ENCODE assay signal across 44 mouse cellular contexts in genomic region chr2:69311337-69311736, GRCm38 (mm10). TPM values are rescaled to one million over a fixed set of nuclear protein-coding genes. Genes with fewer than 3 reads are reported as not detected.
"Had no signal": no experiment of that assay in that cellular context is flagged by ENCODE, and none has a peak within 500 bp of the region (broad histone marks: within the 10 kb centered on the region; RNA-seq: fewer than 3 reads in every experiment).

No protein-coding gene starts in this region.

- H3K4me2 ChIP-seq: heart, embryonic 11.5 days; heart, embryonic 12.5 days; heart, embryonic 13.5 days; heart, embryonic 15.5 days; hindbrain, embryonic 12.5 days; hindbrain, embryonic 13.5 days; hindbrain, embryonic 14.5 days; hindbrain, embryonic 15.5 days; kidney, embryonic 15.5 days had no signal

- H3K27ac ChIP-seq: heart, adult 2 months; heart, embryonic 10.5 days; heart, embryonic 13.5 days; heart, embryonic 15.5 days; hindbrain, embryonic 10.5 days; hindbrain, embryonic 12.5 days; hindbrain, embryonic 13.5 days; hindbrain, embryonic 14.5 days; hindbrain, embryonic 15.5 days; hindbrain, postnatal 0 days; kidney, embryonic 15.5 days; kidney, postnatal 0 days; layer of hippocampus, adult 2 months had no signal

- H3K27me3 ChIP-seq: heart, embryonic 12.5 days; heart, embryonic 13.5 days; heart, embryonic 15.5 days; hindbrain, embryonic 12.5 days; hindbrain, embryonic 13.5 days; hindbrain, embryonic 15.5 days; kidney, embryonic 15.5 days had no signal

- H3K4me1 ChIP-seq: heart, embryonic 10.5 days; heart, embryonic 12.5 days; heart, embryonic 13.5 days; hindbrain, embryonic 10.5 days; hindbrain, embryonic 12.5 days; hindbrain, embryonic 13.5 days; hindbrain, embryonic 15.5 days; kidney, embryonic 15.5 days had no signal

- H3K4me3 ChIP-seq: heart, adult 2 months; heart, embryonic 10.5 days; heart, embryonic 12.5 days; heart, embryonic 13.5 days; heart, embryonic 15.5 days; hindbrain, embryonic 10.5 days; hindbrain, embryonic 12.5 days; hindbrain, embryonic 13.5 days; hindbrain, embryonic 15.5 days; kidney, embryonic 15.5 days; layer of hippocampus, adult 2 months had no signal

- DNase-seq: heart, adult 2 months; heart, postnatal 10 days; heart, postnatal 14 days; heart, postnatal 36 days; heart, postnatal 4 days; kidney, adult 11 months; kidney, adult 18-20 months; kidney, adult 2 months; kidney, adult 8-10 months; kidney, adult 9 months; kidney, postnatal 10 days; kidney, postnatal 14 days; kidney, postnatal 25 days; kidney, postnatal 36 days; kidney, postnatal 4 days; layer of hippocampus, adult 9-11 months; layer of hippocampus, postnatal 36 days had no signal

- H3K9me3 ChIP-seq: heart, embryonic 10.5 days; heart, embryonic 13.5 days; heart, embryonic 15.5 days; hindbrain, embryonic 12.5 days; hindbrain, embryonic 13.5 days; hindbrain, embryonic 15.5 days; kidney, embryonic 15.5 days had no signal

- H3K36me3 ChIP-seq: heart, embryonic 10.5 days; heart, embryonic 12.5 days; heart, embryonic 13.5 days; heart, embryonic 15.5 days; hindbrain, embryonic 10.5 days; hindbrain, embryonic 12.5 days; hindbrain, embryonic 13.5 days; hindbrain, embryonic 15.5 days; kidney, embryonic 15.5 days had no signal

- ATAC-seq: hindbrain, embryonic 16.5 days; hindbrain, postnatal 0 days; inflammation-experienced regulatory T-cells, adult 6 months; intestine, embryonic 16.5 days had no signal

- H3K9ac ChIP-seq: heart, embryonic 12.5 days; heart, embryonic 13.5 days; heart, embryonic 15.5 days; hindbrain, embryonic 12.5 days; hindbrain, embryonic 13.5 days; hindbrain, embryonic 14.5 days; hindbrain, embryonic 15.5 days; kidney, embryonic 15.5 days had no signal

RNA-seq across cellular contexts. Expression of gene Abcb11, which starts 31.1 kb away (rescaled TPM):
- total RNA-seq: heart, adult 2 months; heart, adult 8-10 months; heart, postnatal 10 days; heart, postnatal 14 days; heart, postnatal 25 days; heart, postnatal 36 days; heart, postnatal 4 days; hematopoietic stem cell, adult 5-6 weeks; hindbrain, postnatal 0 days; layer of hippocampus, adult 18-20 months; layer of hippocampus, adult 2 months; layer of hippocampus, adult 8-10 months; layer of hippocampus, postnatal 36 days had no signal
- polyA plus RNA-seq: heart, adult 2 months; heart, embryonic 11.5 days; heart, embryonic 12.5 days; heart, embryonic 14.5 days; heart, embryonic 15.5 days; heart, postnatal 0 days; hindbrain, embryonic 12.5 days; hindbrain, embryonic 13.5 days; hindbrain, embryonic 15.5 days; inflammation-experienced regulatory T-cells, adult 6 months; intestine, embryonic 14.5 days; kidney, adult 2 months; kidney, embryonic 14.5 days; large intestine, adult 2 months had no signal
